Mouse (Mus musculus) stomach, postnatal 0 days (tissue): Measurements from ENCODE around the gene Vps37b. TPM values are rescaled to one million over a fixed set of nuclear protein-coding genes. Genes with fewer than 3 reads are reported as not detected.

ENCODE experiments used
- ATAC-seq: fragments of 200-750 bp; cut with Nextera tagmentation; 2 replicates; pipeline ENCODE4 v1.8.0; 2017; ENCODE audit not compliant: low FRiP score, low TSS enrichment
- DNase-seq: peaks from one replicate; pipeline ENCODE4 v3.0.0-alpha.2; 2016; ENCODE audit warnings: low spot score
- H3K27ac ChIP-seq: fragments of 300-500 bp; sonication (generic); replicated peaks from 2 replicates; pipeline ENCODE4 v1.5.1; 2014; ENCODE audit warnings: mild to moderate bottlenecking, control low read depth
- H3K27me3 ChIP-seq: fragments of 300-500 bp; sonication (generic); 2 replicates; pipeline ENCODE4 v1.6.1; 2014; ENCODE audit warnings: low read length; ENCODE audit not compliant: control insufficient read depth, insufficient read depth
- H3K36me3 ChIP-seq: fragments of 300-500 bp; sonication (generic); 2 replicates; pipeline ENCODE4 v1.6.1; 2014; ENCODE audit warnings: low read length, mixed read lengths; ENCODE audit not compliant: control insufficient read depth, insufficient read depth
- H3K4me1 ChIP-seq: fragments of 300-500 bp; sonication (generic); replicated peaks from 2 replicates; pipeline ENCODE4 v1.6.1; 2014; ENCODE audit warnings: antibody characterized with exemption; ENCODE audit not compliant: control insufficient read depth, insufficient read depth
- H3K4me2 ChIP-seq: fragments of 300-500 bp; sonication (generic); replicated peaks from 2 replicates; pipeline ENCODE4 v1.6.1; 2014; ENCODE audit warnings: low read depth, mild to moderate bottlenecking, control low read depth, moderate library complexity
- H3K4me3 ChIP-seq: fragments of 300-500 bp; sonication (generic); 2 replicates; pipeline ENCODE4 v1.5.1; 2014; ENCODE audit warnings: low read depth, low read length, control low read depth
- H3K9ac ChIP-seq: fragments of 300-500 bp; sonication (generic); 2 replicates; pipeline ENCODE4 v1.6.1; 2014; ENCODE audit warnings: mild to moderate bottlenecking, low read length, control low read depth, mixed read lengths
- H3K9me3 ChIP-seq: fragments of 300-500 bp; sonication (generic); 2 replicates; pipeline ENCODE4 v1.6.1; 2016; ENCODE audit warnings: low read length; ENCODE audit not compliant: control insufficient read depth
- CTCF ChIP-seq: IDR thresholded peaks from 2 replicates; pipeline ENCODE4 v1.5.1; 2016; ENCODE audit warnings: antibody characterized with exemption, low read depth, mild to moderate bottlenecking, moderate library complexity
- EP300 ChIP-seq: optimal IDR thresholded peaks from 2 replicates; pipeline ENCODE3; 2016; ENCODE audit warnings: antibody characterized with exemption
- WGBS: fragments of 180-500 bp; shearing (Covaris S2); extraction: QIAGEN DNeasy Blood & Tissue Kit; methylation state at CpG from one replicate; pipeline ENCODE4 v1.1.7; 2014; 5-methylcytosine and 5-hydroxymethylcytosine counted together
- polyA plus RNA-seq: library from polyadenylated mRNA; unstranded; fragments of >200 nt; fragmentation: Nextera tagmentation; extraction: Ambion mirVana; gene quantifications from 2 replicates; pipeline ENCODE4 v1.2.1, GENCODE M21; 2015

The Vps37b gene
- polyA plus RNA-seq, 1 experiment from 2014 or later = 31.0 TPM

GRCm38 (mm10) chr5:124075716-124076115 is 43.6 kb upstream of the Vps37b start:
- TF ChIP-seq EP300 (no peak), CTCF (no peak)
- Histone ChIP-seq H3K9ac (no peak overlapping the region), H3K36me3 (no peaks in the 10 kb centered on the region), H3K27ac (peak overlapping the region; percentile 78), H3K4me2 (no peak overlapping the region), H3K4me3 (no peak overlapping the region), H3K4me1 (peaks cover 4% of the 10 kb centered on the region; the same call in 1 of the 2 replicates), H3K9me3 (no peaks in the 10 kb centered on the region), H3K27me3 (no peaks in the 10 kb centered on the region)
- DNase-seq (peak; percentile 52), ATAC-seq (0 out of 2 replicates have a peak, but pooled peaks have one; percentile 22)
- WGBS = 58% methylated on average over 9 of the region's 9 CpGs

GRCm38 (mm10) chr5:124074845-124075307 is 42.8 kb upstream of the Vps37b start:
- ATAC-seq (no peak), DNase-seq (peak; percentile 21)
- 24% methylated on average over 10 of the region's 10 CpGs for WGBS

GRCm38 (mm10) chr5:124073682-124074081 is 41.6 kb upstream of the Vps37b start:
- no peak for TF ChIP-seq CTCF
- H3K27me3 ChIP-seq = no peaks in the 10 kb centered on the region
- H3K9ac ChIP-seq = no peak overlapping the region
- ATAC-seq (no peak), DNase-seq (no peak)
- 59% methylated on average over 9 of the region's 9 CpGs for WGBS
- no peaks in the 10 kb centered on the region for H3K36me3 ChIP-seq
- no peaks in the 10 kb centered on the region for H3K4me1 ChIP-seq
- no peak overlapping the region for H3K4me3 ChIP-seq
- H3K9me3 ChIP-seq = no peaks in the 10 kb centered on the region
- no peak overlapping the region for H3K4me2 ChIP-seq
- H3K27ac ChIP-seq = no peak overlapping the region

More at GRCm38 (mm10) chr5:124074845-124075307, 42.8 kb upstream of the Vps37b start:
- Histone ChIP-seq H3K27me3 (no peaks in the 10 kb centered on the region), H3K4me1 (peaks cover 4% of the 10 kb centered on the region; the same call in 1 of the 2 replicates), H3K4me2 (no peak overlapping the region), H3K4me3 (no peak overlapping the region), H3K9me3 (no peaks in the 10 kb centered on the region), H3K9ac (no peak overlapping the region), H3K36me3 (no peaks in the 10 kb centered on the region), H3K27ac (peak overlapping the region; percentile 35; the same call in 1 of the 2 replicates)
- TF ChIP-seq CTCF = no peak
- TF ChIP-seq EP300 = no peak

- Histone ChIP-seq H3K4me3 (no peak overlapping the region), H3K4me2 (no peak overlapping the region), H3K27me3 (no peaks in the 10 kb centered on the region), H3K27ac (peak overlapping the region; percentile 61), H3K9ac (no peak overlapping the region), H3K9me3 (no peaks in the 10 kb centered on the region), H3K4me1 (no peaks in the 10 kb centered on the region), H3K36me3 (no peaks in the 10 kb centered on the region)
- TF ChIP-seq CTCF (no peak), EP300 (no peak)
- 63% methylated on average over 3 of the region's 3 CpGs for WGBS
- peak; percentile 58; the same call in 1 of the 2 replicates for ATAC-seq
- DNase-seq = no peak
Measured at GRCm38 (mm10) chr5:124069657-124070056, 37.6 kb upstream of the Vps37b start.

GRCm38 (mm10) chr5:124062037-124062824 is 30.2 kb upstream of the Vps37b start:
- no peaks in the 10 kb centered on the region for H3K27me3 ChIP-seq
- no peaks in the 10 kb centered on the region for H3K9me3 ChIP-seq
- H3K4me3 ChIP-seq = no peak overlapping the region
- WGBS = 63% methylated on average over 12 of the region's 12 CpGs
- DNase-seq (no peak), ATAC-seq (peak; percentile 30; the same call in 1 of the 2 replicates)
- H3K27ac ChIP-seq = no peak overlapping the region
- H3K4me1 ChIP-seq = no peaks in the 10 kb centered on the region
- H3K36me3 ChIP-seq = no peaks in the 10 kb centered on the region
- H3K9ac ChIP-seq = no peak overlapping the region; the same call in 1 of the 2 replicates
- no peak overlapping the region for H3K4me2 ChIP-seq
- TF ChIP-seq EP300 (no peak), CTCF (peak; percentile 23; the same call in 1 of the 2 replicates)

- Histone ChIP-seq H3K4me2 (no peak overlapping the region), H3K27ac (no peak overlapping the region), H3K27me3 (no peaks in the 10 kb centered on the region), H3K9ac (no peak overlapping the region), H3K9me3 (no peaks in the 10 kb centered on the region), H3K36me3 (no peaks in the 10 kb centered on the region), H3K4me1 (no peaks in the 10 kb centered on the region), H3K4me3 (no peak overlapping the region)
- DNase-seq = no peak
- no peak for ATAC-seq
- TF ChIP-seq CTCF (no peak), EP300 (no peak)
- 61% methylated on average over 5 of the region's 5 CpGs for WGBS
Measured at GRCm38 (mm10) chr5:124059677-124060076, 27.6 kb upstream of the Vps37b start.
